Mouse (Mus musculus) limb, embryonic 12.5 days (tissue): ENCODE measurements around the gene Ace. TPM values are rescaled to one million over a fixed set of nuclear protein-coding genes. Genes with fewer than 3 reads are reported as not detected.

Experiments used
- ATAC-seq: fragments of 200-750 bp; cut with Nextera tagmentation; 2 replicates; pipeline ENCODE4 v1.8.0; 2017; ENCODE audit warnings: low read depth, moderate TSS enrichment; ENCODE audit not compliant: insufficient number of reproducible peaks, insufficient read depth, low FRiP score, low TSS enrichment
- H3K27ac ChIP-seq: fragments of 300-500 bp; sonication (generic); 2 replicates; pipeline ENCODE4 v1.5.1; 2016; ENCODE audit warnings: mild to moderate bottlenecking, moderate library complexity
- H3K27me3 ChIP-seq: fragments of 300-500 bp; sonication (generic); 2 replicates; pipeline ENCODE4 v1.6.1; 2016; ENCODE audit warnings: mild to moderate bottlenecking, moderate library complexity
- H3K36me3 ChIP-seq: fragments of 300-500 bp; sonication (generic); 2 replicates; pipeline ENCODE4 v1.6.1; 2016; ENCODE audit warnings: mild to moderate bottlenecking, moderate library complexity
- H3K4me1 ChIP-seq: fragments of 300-500 bp; sonication (generic); replicated peaks from 2 replicates; pipeline ENCODE4 v1.6.1; 2016
- H3K4me2 ChIP-seq: fragments of 300-500 bp; sonication (generic); 2 replicates; pipeline ENCODE4 v1.6.1; 2016; ENCODE audit warnings: mild to moderate bottlenecking, moderate library complexity
- H3K4me3 ChIP-seq: fragments of 300-500 bp; sonication (generic); replicated peaks from 2 replicates; pipeline ENCODE4 v1.5.1; 2016; ENCODE audit warnings: mild to moderate bottlenecking
- H3K9ac ChIP-seq: fragments of 300-500 bp; sonication (generic); replicated peaks from 2 replicates; pipeline ENCODE4 v1.6.1; 2016; ENCODE audit warnings: mild to moderate bottlenecking, moderate library complexity
- H3K9me3 ChIP-seq: fragments of 300-500 bp; sonication (generic); 2 replicates; pipeline ENCODE4 v1.6.1; 2016; ENCODE audit warnings: mild to moderate bottlenecking, moderate library complexity
- WGBS: fragments of 180-500 bp; shearing (Covaris S2); methylation state at CpG from one replicate; pipeline ENCODE4 v1.1.7; 2016; 5-methylcytosine and 5-hydroxymethylcytosine counted together
- polyA plus RNA-seq: library from polyadenylated mRNA; unstranded; fragments of >200 nt; fragmentation: Nextera tagmentation; extraction: Ambion mirVana; gene quantifications from 2 replicates; pipeline ENCODE4 v1.2.1, GENCODE M21; 2016

The Ace gene
- polyA plus RNA-seq, 1 experiment from 2014 or later = 0.21 TPM

GRCm38 (mm10) chr11:106001718-106002117 lies 34.0 kb downstream of the Ace start:
- Histone ChIP-seq H3K4me3 (no peak overlapping the region), H3K9me3 (no peaks in the 10 kb centered on the region), H3K36me3 (no peaks in the 10 kb centered on the region), H3K27ac (no peak overlapping the region), H3K27me3 (no peaks in the 10 kb centered on the region), H3K9ac (no peak overlapping the region), H3K4me1 (no peaks in the 10 kb centered on the region), H3K4me2 (no peak overlapping the region)
- 44% methylated on average over 4 of the region's 4 CpGs for WGBS
- ATAC-seq = no peak

DNA sequence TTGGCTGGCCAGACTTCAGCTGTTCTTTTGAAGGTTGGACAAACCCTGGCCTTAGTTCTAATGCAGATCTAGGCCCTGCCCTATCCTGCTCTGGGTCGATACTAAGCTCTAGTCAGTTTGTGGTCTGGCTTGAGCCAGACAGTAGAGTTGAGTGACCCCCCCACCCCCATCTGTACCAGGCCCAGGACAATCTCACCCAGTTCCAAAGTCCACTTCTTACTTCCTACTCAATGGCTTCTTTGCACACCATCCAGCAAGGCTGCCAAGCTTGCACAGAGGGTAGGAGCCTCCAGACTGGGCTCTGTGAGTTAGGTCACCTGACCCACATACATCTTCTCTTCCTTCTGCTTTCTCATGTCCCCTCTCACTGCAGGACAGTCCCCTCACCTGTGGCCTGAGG lies 36.8 kb downstream of the Ace start:
- peaks cover 4% of the 10 kb centered on the region for H3K4me1 ChIP-seq
- 95% methylated on average over 1 of the region's 1 CpGs for WGBS
- H3K36me3 ChIP-seq = no peaks in the 10 kb centered on the region
- H3K27me3 ChIP-seq = peaks cover 17% of the 10 kb centered on the region
- no peaks in the 10 kb centered on the region for H3K9me3 ChIP-seq
- H3K4me2 ChIP-seq = no peak overlapping the region
- H3K27ac ChIP-seq = no peak overlapping the region
- ATAC-seq = no peak
- no peak overlapping the region for H3K4me3 ChIP-seq
- H3K9ac ChIP-seq = no peak overlapping the region

DNA sequence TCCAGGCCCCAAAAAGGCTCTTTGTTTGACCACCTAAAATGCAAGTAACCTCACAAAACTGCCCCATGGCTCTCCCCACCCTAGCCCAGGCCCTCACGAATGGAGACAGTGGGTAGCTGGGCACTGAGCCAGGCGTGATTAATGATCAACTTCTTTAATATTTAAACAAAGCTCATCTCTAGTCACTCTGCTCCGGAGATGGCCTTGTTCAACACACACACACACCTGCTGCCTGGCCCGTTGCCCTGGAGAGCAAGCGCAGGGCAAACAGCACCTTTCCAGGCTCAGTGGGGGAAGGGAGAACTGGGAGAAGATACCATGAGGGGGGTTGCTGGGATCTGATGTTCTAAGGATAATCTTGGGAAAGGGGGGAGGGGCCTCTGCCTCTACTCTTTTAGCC lies 38.2 kb downstream of the Ace start:
- no peak overlapping the region for H3K4me2 ChIP-seq
- H3K27me3 ChIP-seq = peaks cover 31% of the 10 kb centered on the region
- H3K4me3 ChIP-seq = no peak overlapping the region
- H3K4me1 ChIP-seq = peaks cover 4% of the 10 kb centered on the region
- H3K27ac ChIP-seq = no peak overlapping the region
- no peaks in the 10 kb centered on the region for H3K9me3 ChIP-seq
- H3K36me3 ChIP-seq = no peaks in the 10 kb centered on the region
- H3K9ac ChIP-seq = no peak overlapping the region
- ATAC-seq = no peak
- 64% methylated on average over 5 of the region's 5 CpGs for whole genome bisulfite sequencing

- 1% methylated on average over 23 of the region's 25 CpGs for WGBS
- no peak within 1 kb of the TSS for H3K9ac ChIP-seq
- H3K4me3 ChIP-seq = peak within 1 kb of the TSS; percentile 31
- H3K4me1 ChIP-seq = peaks cover 4% of the 10 kb centered on the region
- H3K27ac ChIP-seq = no peak within 1 kb of the TSS
- H3K36me3 ChIP-seq = no peaks in the 10 kb centered on the region
- ATAC-seq = no peak
- H3K4me2 ChIP-seq = peak within 1 kb of the TSS; percentile 63
- H3K9me3 ChIP-seq = no peaks in the 10 kb centered on the region
- H3K27me3 ChIP-seq = peaks cover 46% of the 10 kb centered on the region
Measured at GRCm38 (mm10) chr11:106007821-106008220, 40.1 kb downstream of the Ace start, which contains the start of gene Kcnh6. Gene Kcnh6 (plus strand): TSS chr11:106008124.

- Histone ChIP-seq H3K27ac (no peak overlapping the region), H3K4me2 (no peak overlapping the region), H3K4me1 (peaks cover 9% of the 10 kb centered on the region), H3K9ac (no peak overlapping the region), H3K27me3 (peaks cover 46% of the 10 kb centered on the region), H3K9me3 (no peaks in the 10 kb centered on the region), H3K36me3 (no peaks in the 10 kb centered on the region), H3K4me3 (no peak overlapping the region)
- no peak for ATAC-seq
- 44% methylated on average over 7 of the region's 7 CpGs for whole genome bisulfite sequencing
Measured at GRCm38 (mm10) chr11:106012711-106013110, 45.0 kb downstream of the Ace start.

DNA sequence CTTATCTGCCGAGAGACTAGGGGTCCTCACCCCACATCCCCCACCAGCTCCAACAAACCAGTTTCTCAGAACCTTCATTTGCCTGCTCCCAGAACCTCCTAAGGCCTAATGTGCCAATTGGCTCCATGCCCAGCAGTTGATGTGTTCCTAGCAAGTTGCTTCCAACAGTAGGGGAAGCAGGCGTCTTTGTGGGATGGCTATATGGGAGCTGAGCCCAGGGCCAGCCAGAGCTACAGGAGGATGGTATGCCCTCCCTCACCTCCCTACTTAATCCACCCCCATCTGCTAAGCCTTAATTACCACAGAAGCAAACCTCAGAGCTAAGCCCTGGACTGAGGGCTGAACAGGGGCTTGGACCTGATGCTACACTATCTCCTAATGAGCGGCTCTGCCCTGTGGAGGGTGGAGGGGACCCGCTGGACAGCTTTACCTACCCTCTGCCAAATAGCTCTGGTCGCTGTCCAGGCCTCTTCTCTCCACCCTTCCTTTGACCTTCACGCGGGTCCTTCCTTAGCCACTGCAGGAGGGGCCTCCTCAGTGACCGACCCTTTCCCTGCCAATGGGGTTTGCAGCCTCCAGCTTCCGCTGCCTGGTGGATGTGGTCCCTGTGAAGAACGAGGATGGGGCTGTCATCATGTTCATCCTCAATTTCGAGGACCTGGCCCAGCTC lies 45.9 kb downstream of the Ace start:
- 69% methylated on average over 11 of the region's 11 CpGs for WGBS
- H3K36me3 ChIP-seq = no peaks in the 10 kb centered on the region
- ATAC-seq = no peak
- H3K9me3 ChIP-seq = no peaks in the 10 kb centered on the region
- no peak overlapping the region for H3K4me2 ChIP-seq
- H3K4me1 ChIP-seq = 0 out of 2 replicates have a peak, but pooled peaks cover 5% of the 10 kb centered on the region
- no peak overlapping the region for H3K9ac ChIP-seq
- peaks cover 44% of the 10 kb centered on the region for H3K27me3 ChIP-seq
- H3K27ac ChIP-seq = no peak overlapping the region
- H3K4me3 ChIP-seq = no peak overlapping the region

DNA sequence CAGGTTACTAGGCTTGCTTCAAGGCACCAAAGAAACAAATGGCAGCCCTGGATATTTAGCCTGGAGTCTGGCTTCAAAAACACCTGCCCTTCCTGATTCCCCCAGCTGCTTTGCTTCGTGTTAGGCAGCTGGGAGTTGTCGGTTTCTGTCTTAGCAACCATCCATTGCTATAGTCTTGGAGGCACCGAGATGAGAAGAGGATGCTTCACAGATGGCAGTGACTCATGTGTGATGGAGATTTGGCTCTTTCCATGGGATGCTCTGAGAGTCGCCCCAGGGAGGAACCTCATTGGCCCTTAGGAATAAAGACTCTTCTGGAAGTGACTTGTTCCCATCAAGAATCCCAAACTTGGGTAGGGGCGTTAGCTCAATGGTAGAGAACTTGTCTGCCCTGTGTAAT lies 48.7 kb downstream of the Ace start:
- Histone ChIP-seq H3K36me3 (no peaks in the 10 kb centered on the region), H3K4me1 (peaks cover 14% of the 10 kb centered on the region), H3K27ac (no peak overlapping the region), H3K4me2 (no peak overlapping the region), H3K4me3 (no peak overlapping the region), H3K9me3 (no peaks in the 10 kb centered on the region), H3K27me3 (peaks cover 46% of the 10 kb centered on the region), H3K9ac (no peak overlapping the region)
- WGBS = 79% methylated on average over 5 of the region's 5 CpGs
- ATAC-seq = no peak

DNA sequence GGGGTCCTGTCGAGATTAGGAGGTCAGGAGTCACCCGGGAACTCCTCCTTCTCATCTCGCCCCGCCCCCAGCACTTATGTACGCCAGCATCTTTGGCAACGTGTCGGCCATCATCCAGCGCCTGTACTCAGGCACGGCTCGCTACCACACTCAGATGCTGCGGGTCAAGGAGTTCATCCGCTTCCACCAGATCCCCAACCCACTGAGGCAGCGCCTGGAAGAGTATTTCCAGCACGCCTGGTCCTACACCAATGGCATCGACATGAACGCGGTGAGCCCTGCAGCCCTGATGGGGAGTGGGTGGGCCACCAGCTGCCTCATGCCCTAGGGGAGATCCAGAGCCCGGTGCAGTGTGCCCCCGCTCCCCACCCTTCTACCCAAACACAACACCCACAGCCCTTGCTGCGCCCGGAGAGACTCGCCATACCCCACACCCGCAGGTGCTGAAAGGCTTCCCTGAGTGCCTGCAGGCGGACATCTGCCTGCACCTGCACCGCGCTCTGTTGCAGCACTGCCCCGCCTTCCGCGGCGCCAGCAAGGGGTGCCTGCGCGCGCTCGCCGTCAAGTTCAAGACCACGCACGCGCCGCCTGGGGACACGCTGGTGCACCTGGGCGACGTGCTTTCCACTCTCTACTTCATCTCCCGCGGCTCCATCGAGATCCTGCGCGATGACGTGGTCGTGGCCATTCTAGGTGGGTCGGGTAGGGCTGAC lies 52.5 kb downstream of the Ace start:
- peak overlapping the region; percentile 35 for H3K4me3 ChIP-seq
- ATAC-seq = no peak
- peak overlapping the region; percentile 57 for H3K4me2 ChIP-seq
- peaks cover 9% of the 10 kb centered on the region for H3K4me1 ChIP-seq
- under 1% methylated on average over 50 of the region's 50 CpGs for WGBS
- no peak overlapping the region for H3K27ac ChIP-seq
- H3K27me3 ChIP-seq = peaks cover 40% of the 10 kb centered on the region
- no peaks in the 10 kb centered on the region for H3K9me3 ChIP-seq
- no peaks in the 10 kb centered on the region for H3K36me3 ChIP-seq
- peak overlapping the region; percentile 42 for H3K9ac ChIP-seq

GRCm38 (mm10) chr11:106025774-106026173 lies 58.0 kb downstream of the Ace start:
- no peaks in the 10 kb centered on the region for H3K9me3 ChIP-seq
- ATAC-seq = no peak
- H3K4me2 ChIP-seq = no peak overlapping the region
- no peak overlapping the region for H3K9ac ChIP-seq
- no peak overlapping the region for H3K27ac ChIP-seq
- H3K27me3 ChIP-seq = peaks cover 13% of the 10 kb centered on the region
- no peak overlapping the region for H3K4me3 ChIP-seq
- 86% methylated on average over 3 of the region's 3 CpGs for WGBS
- peaks cover 10% of the 10 kb centered on the region for H3K36me3 ChIP-seq
- H3K4me1 ChIP-seq = no peaks in the 10 kb centered on the region

DNA sequence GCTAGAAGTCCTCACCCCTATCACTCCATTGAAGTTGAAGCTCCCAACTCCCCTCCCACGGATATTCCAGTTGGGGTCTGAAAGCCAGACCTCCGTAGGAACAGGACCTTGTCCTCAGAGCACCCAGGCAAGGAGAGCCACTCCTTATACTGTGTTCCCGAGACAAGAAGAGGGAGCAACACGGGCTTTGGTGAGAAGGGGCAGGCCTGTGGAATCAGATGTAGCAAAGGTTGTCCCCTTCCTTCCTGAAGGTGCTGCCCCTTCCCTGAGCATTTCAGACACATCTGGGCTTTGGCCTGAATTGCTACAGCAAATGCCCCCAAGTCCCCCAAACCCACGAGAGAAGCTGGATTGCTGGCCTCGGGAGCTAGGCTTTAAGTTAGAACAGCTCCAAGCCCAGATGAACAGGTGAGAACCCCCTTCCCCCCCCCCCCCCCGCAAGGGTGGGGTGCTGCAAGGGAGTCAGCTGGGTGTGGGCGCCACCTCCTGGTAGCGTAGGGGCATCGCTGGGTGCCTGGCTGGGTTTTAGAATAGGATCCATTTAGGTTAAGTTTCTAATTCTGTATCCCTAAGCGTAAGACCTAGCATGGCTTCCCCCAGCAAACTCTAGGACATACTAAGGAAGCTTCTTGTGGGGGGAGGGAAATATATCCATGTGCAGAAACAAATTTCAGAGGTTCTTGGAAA lies 58.9 kb downstream of the Ace start:
- H3K4me2 ChIP-seq = no peak overlapping the region
- no peak overlapping the region for H3K9ac ChIP-seq
- H3K9me3 ChIP-seq = no peaks in the 10 kb centered on the region
- no peak overlapping the region for H3K27ac ChIP-seq
- H3K4me3 ChIP-seq = no peak overlapping the region
- no peaks in the 10 kb centered on the region for H3K4me1 ChIP-seq
- H3K36me3 ChIP-seq = peaks cover 10% of the 10 kb centered on the region
- 35% methylated on average over 11 of the region's 11 CpGs for WGBS
- peaks cover 5% of the 10 kb centered on the region for H3K27me3 ChIP-seq
- no peak; the same call in 1 of the 2 replicates for ATAC-seq

- Histone ChIP-seq H3K4me3 (no peak overlapping the region), H3K27ac (no peak overlapping the region), H3K4me1 (no peaks in the 10 kb centered on the region), H3K4me2 (no peak overlapping the region), H3K9ac (no peak overlapping the region), H3K9me3 (no peaks in the 10 kb centered on the region), H3K27me3 (no peaks in the 10 kb centered on the region; the same call in 1 of the 2 replicates), H3K36me3 (peaks cover 10% of the 10 kb centered on the region)
- 0 out of 2 replicates have a peak, but pooled peaks have one; percentile 20 for ATAC-seq
- 91% methylated on average over 5 of the region's 5 CpGs for WGBS
Measured at GRCm38 (mm10) chr11:106027607-106028006, 59.9 kb downstream of the Ace start.
